Mouse (Mus musculus) gonadal fat pad, adult 2 months (tissue): Measurements from ENCODE around the gene Cacna1i. TPM values are rescaled to one million over a fixed set of nuclear protein-coding genes. Genes with fewer than 3 reads are reported as not detected.

ENCODE experiments used
- DNase-seq: peaks from one replicate; pipeline ENCODE4 v3.0.0-alpha.2; 2012; ENCODE audit warnings: low read depth
- polyA plus RNA-seq: library from polyadenylated mRNA; depleted of rRNA; stranded (reverse); fragments of >200 nt; gene quantifications from 2 replicates; pipeline ENCODE4 v1.2.3, GENCODE M21; 2012

Gene Cacna1i
- polyA plus RNA-seq, 1 experiment = 0.04 TPM

GRCm38 (mm10) chr15:80327743-80328540 lies 40.9 kb downstream of the Cacna1i start:
- DNase-seq = no peak

GRCm38 (mm10) chr15:80330276-80330675 lies 43.2 kb downstream of the Cacna1i start:
- no peak for DNase-seq

DNA sequence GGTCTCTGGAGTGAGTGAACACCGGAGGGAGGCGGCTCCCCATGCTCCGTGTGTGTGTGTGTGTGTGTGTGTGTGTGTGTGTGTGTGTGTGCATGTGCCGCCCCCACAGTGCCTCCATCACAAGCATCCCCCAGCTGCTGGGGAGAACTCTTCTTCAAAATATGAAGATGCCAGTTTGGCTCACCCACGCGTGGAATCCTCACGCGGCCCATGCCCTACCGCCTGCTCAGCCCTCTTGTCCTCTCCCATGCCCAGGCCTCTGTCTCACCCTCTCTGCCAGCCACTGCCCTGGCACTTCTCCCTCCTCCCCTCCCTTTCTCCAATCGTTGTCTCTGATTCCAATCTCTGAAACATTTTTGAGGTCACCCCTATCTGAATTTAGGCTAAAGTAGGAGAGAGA lies 47.7 kb downstream of the Cacna1i start:
- DNase-seq = no peak

DNA sequence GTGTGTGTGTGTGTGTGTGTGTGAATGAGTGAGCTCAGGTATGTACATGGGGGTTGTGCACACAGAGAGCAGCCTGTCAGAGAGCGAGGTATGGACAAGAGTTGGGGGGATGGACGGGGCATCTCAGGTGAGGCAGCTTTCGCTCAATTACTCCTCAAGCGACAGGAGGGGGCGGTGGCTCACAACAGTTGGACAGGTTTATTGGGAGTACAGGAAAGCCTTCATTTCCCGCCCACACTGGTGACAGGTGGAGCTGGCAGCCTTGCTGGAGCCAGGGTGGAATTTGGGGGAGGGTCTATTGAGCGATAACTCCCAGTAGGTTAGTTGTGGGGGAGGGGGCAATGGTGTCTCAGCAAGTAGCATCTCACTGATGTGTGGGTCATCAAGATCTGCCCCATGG lies 48.2 kb downstream of the Cacna1i start:
- no peak for DNase-seq

GRCm38 (mm10) chr15:80340348-80340747 lies 53.3 kb downstream of the Cacna1i start:
- no peak for DNase-seq

DNA sequence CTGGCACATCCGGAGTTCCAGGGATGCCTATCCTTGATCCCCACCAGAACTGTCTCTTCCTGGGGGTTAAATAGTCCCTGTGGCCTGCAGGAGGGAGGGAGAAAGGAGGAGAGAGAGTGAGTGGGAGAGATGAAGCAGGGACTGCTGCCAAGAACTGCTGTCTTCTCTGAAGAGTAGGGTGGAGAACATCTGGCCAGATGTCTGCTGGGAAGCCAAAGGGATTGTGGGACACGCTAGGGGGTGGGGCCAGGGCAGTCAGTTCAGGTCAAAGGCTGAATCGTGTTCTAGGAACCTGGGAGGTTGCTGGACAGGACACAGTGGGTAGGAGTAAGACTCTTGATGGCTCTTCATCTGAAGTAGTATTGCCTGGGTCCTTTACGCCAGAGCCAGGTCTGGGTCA lies 55.4 kb downstream of the Cacna1i start:
- DNase-seq = no peak

- DNase-seq = no peak
Measured at GRCm38 (mm10) chr15:80343031-80343430, 56.0 kb downstream of the Cacna1i start.

DNA sequence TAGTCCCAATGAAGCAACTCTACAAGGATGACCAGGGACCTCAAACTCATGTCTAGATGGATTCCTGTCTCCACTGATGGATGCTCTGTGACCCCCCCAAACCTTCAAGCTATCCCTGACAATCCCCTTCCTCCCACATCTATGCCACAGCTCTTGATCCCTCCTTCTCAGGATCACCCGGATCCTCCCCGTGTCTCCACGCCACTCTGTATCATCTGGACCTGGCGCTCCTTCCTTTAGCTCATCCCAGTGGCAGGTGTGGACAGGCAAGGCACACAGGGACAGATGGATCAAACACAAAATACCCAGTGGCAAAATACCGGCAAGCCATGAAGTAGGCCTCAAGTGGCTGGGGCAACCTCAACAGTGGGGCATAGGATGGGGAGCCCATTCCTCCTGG lies 56.7 kb downstream of the Cacna1i start:
- no peak for DNase-seq

GRCm38 (mm10) chr15:80346510-80346909 lies 59.5 kb downstream of the Cacna1i start:
- no peak for DNase-seq

DNA sequence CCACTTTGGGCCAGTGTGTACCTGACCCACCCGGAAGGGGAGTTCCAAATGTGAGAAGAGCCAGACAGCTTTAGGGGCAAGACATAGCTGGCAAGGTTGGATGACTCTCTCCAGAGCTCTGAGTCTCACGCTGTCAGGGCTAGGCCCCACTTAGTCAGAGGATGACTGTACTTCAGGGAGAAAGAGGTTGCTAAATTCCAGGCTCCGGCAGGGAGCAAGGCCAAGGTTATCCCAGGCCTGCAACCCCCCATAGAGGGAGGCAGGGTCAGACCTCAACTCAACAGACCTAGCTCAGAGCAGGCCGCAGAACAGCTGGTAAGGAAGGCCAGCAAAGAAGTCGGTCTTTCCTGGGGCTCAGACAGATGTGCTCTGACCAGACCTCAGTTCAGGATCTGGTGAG lies 63.4 kb downstream of the Cacna1i start:
- DNase-seq = no peak

GRCm38 (mm10) chr15:80358798-80359197 lies 71.8 kb downstream of the Cacna1i start:
- DNase-seq = no peak

DNA sequence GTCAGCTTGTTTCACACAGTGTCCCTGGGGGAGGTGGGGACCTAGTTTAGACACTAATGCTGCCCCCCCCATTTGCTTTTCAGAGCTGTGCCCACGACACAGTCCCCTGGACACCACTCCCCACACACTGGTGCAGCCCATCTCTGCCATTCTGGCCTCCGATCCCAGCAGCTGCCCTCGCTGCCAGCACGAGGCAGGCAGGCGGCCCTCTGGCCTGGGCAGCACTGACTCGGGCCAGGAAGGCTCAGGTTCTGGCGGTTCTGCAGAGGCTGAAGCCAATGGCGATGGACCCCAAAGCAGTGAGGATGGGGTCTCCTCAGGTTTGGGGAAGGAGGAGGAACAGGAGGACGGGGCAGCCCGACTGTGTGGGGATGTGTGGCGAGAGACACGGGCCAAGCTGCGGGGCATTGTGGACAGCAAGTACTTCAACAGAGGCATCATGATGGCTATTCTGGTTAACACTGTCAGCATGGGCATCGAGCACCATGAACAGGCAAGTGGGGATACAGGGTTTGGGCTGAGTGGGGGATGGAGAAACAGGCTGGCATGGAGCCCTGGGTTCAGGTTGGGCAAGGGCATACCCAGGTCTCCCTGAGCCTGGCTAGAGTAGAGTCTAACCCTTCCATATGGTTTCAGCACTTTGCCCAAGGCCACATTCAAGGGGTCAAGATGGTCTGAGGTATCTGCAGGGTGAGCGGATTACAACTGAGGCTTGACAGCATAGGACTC lies 74.9 kb downstream of the Cacna1i start:
- no peak for DNase-seq

- DNase-seq = no peak
Measured at GRCm38 (mm10) chr15:80362509-80363172, 75.6 kb downstream of the Cacna1i start.

- no peak for DNase-seq
Measured at GRCm38 (mm10) chr15:80363821-80364715, 77.0 kb downstream of the Cacna1i start.

GRCm38 (mm10) chr15:80366899-80367298 lies 79.9 kb downstream of the Cacna1i start:
- no peak for DNase-seq

GRCm38 (mm10) chr15:80373219-80373964 lies 86.4 kb downstream of the Cacna1i start:
- no peak for DNase-seq

- DNase-seq = no peak
Measured at GRCm38 (mm10) chr15:80374854-80375253, 87.8 kb downstream of the Cacna1i start.

GRCm38 (mm10) chr15:80387185-80387584 lies 100.1 kb downstream of the Cacna1i start:
- no peak for DNase-seq

DNA sequence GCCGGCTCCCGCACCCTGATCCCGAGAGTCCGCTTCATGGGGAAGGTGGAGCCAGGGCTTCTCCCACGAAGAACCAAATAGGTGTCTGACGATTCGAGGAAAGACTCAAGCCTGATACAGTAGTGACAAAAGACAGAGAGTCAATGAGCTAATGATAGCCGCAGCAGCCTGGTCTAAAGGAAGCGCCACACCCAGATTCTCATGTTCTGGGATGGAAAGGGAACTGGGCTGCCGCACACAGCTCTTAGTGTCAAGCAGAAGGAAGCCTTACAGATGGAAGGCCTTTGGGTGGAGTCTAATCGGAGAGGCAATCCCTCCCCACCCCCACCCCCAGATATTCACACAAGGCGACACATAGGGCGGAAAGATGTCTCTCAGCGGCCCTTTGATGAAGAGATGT lies 104.8 kb downstream of the Cacna1i start:
- DNase-seq = no peak

DNA sequence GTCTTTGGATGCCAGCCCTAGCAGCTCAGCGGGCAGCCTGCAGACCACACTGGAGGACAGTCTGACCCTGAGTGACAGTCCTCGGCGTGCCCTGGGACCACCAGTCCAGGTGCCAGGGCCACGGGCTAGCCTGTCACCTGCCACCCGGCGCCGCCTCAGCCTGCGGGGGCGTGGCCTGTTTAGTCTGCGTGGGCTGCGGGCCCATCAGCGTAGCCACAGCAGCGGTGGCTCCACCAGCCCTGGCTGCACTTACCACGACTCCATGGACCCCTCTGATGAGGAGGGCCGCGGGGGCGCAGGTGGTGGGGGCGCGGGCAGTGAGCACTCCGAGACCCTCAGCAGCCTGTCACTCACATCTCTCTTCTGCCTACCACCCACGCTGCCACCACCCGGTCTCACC lies 108.0 kb downstream of the Cacna1i start:
- DNase-seq = no peak

DNA sequence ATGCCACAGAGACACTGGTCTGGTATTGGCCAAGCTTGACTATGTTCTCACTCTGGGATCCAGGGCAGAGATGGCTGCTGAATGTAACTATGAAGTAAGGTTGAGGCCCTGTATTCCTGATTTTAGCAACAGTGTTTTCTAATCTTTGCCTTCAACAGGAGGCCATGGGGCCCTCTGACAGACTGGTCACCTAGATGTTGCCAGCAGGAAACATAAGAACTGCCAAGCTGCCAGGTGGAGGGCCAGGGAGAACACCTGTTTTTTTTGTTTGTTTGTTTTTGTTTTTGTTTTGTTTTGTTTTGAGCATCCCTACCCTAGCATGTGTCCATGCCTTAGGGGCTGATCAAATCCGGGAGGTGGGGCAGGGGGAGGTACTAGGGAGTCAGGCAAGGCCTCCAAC lies 112.4 kb downstream of the Cacna1i start:
- no peak for DNase-seq
